Mouse (Mus musculus) layer of hippocampus, adult 9-10 months (tissue): ENCODE measurements around the gene Cmtm8.

Source experiments
- DNase-seq: peaks from one replicate; pipeline ENCODE4 v3.0.0; 2022; ENCODE audit warnings: low spot score

Gene Cmtm8

GRCm38 (mm10) chr9:114758272-114758671 is 85.7 kb downstream of the Cmtm8 start:
- DNase-seq, result no peak

- DNase-seq, result peak; percentile 86
Observed at GRCm38 (mm10) chr9:114752863-114753484, 91.0 kb downstream of the Cmtm8 start.

- DNase-seq, result no peak
Observed at GRCm38 (mm10) chr9:114752311-114752710, 91.6 kb downstream of the Cmtm8 start.

- no peak for DNase-seq
Observed at GRCm38 (mm10) chr9:114751582-114751981, 92.4 kb downstream of the Cmtm8 start.

GRCm38 (mm10) chr9:114747466-114747865 is 96.5 kb downstream of the Cmtm8 start:
- no peak for DNase-seq

- DNase-seq, result no peak
Observed at GRCm38 (mm10) chr9:114747012-114747411, 96.9 kb downstream of the Cmtm8 start.

- DNase-seq, result no peak
Observed at GRCm38 (mm10) chr9:114745654-114746053, 98.3 kb downstream of the Cmtm8 start.

- DNase-seq, result no peak
Observed at GRCm38 (mm10) chr9:114745163-114745562, 98.8 kb downstream of the Cmtm8 start.

GRCm38 (mm10) chr9:114742731-114743130 is 101.2 kb downstream of the Cmtm8 start:
- no peak for DNase-seq

- no peak for DNase-seq
Observed at GRCm38 (mm10) chr9:114740336-114740735, 103.6 kb downstream of the Cmtm8 start.
